Mouse (Mus musculus): ENCODE data around the gene Gpr27.

Gene Gpr27

GRCm38 (mm10) chr6:99692206-99692915, at the start of gene Gpr27:
Gene Gpr27 (plus strand): TSS chr6:99692679.
- DNase-seq (ENCODE audit: low spot score): peak; percentile 34

DNA sequence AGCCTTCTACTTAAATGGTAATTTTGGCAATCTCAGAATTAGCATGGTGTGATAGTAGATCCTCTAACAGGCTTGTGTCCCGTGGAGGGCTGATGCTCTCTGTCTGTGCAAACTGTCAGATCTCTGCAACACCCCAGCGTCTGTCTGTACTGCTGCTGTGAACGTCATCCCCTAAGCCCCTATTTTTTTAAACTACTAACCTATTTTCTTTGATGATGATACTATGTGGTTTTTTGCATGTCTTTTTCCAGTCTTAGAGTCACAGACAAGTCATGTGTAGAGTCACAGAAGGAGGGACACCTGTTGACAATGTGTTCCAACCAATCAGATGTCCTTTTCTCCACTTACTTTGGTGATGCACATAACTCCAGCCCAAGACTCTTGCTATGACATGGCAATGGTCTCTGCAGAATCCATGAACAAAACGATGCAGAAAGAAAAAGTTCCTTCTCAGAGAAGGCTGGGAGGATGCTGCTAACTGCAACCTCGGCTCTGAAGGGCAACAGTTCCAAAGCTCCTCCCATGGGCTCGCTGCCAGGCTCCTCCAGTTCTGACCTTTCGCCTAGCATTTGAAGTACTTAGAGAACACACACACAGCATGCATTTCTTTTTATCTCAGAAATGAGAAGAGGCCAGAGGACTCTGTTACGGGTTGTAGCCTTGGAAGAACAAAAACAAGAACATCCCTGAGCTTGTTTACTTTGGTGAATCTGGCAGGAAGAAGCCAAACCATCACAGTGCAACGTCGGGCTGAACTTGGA, 48.9 kb upstream of the Gpr27 start:
- DNase-seq (ENCODE audit: low spot score): peak; percentile 68

- no peak for DNase-seq (ENCODE audit: low spot score)
Measured at GRCm38 (mm10) chr6:99644386-99644785, 48.1 kb upstream of the Gpr27 start.

DNA sequence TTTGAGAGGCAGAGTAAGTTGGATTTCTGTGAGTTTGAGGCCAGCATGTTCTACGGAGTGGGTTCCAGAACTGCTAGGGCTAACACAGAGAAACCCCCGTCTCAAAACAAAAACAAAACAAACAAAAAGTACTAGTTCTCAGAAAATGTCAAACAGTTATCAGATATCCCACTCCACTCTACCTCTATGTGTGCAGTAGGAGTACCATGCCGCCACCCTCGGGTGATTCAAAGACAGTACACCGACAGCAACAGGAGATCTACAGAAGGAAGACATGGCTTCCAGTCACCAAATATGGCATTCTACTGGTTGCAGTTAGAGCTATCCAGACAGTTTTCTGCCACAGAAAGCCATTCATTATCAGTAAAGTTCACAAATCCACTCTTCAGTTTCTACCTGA, 47.6 kb upstream of the Gpr27 start:
- DNase-seq (ENCODE audit: low spot score): no peak

DNA sequence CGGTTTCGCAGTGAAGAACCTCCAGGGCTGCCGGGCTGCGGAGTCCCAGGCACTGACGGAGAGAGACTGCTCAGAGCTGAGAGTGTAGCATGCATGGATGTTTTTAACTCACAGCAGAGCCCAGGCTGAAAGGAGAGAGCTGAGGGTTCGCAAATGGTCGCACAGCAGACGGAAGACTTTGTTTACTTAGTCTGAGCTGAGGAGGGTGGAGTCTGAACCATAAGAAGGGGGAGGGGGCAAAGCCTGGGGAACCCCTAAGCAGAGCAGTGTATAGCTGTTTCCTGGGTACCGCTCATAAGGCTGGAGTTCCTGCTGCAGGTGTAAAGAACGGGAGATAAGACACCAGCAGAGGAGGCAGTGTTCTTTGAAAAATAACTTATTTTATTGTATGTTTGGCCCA, 46.1 kb upstream of the Gpr27 start:
- no peak for DNase-seq (ENCODE audit: low spot score)

- no peak for DNase-seq (ENCODE audit: low spot score)
Measured at GRCm38 (mm10) chr6:99649307-99649706, 43.2 kb upstream of the Gpr27 start.

DNA sequence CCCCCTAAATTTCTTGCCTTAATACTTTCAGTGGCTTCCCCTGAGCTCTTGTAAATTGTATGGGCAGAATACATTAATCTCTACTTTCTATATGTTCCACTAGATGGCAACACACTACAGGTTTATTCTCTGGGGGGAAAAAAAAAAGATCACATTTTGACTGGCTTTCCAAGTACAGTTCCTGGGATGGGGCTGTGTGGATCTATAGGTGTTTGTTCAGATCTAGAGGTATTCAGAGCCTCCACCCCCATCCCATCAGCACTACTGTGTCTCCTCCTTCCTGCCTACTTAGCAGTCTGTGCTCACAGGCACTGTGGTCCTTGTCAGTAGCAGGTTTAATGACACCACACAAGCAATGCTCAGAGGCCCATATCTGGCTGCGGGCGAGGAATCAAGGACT, 40.1 kb upstream of the Gpr27 start:
- DNase-seq (ENCODE audit: low spot score): no peak

DNA sequence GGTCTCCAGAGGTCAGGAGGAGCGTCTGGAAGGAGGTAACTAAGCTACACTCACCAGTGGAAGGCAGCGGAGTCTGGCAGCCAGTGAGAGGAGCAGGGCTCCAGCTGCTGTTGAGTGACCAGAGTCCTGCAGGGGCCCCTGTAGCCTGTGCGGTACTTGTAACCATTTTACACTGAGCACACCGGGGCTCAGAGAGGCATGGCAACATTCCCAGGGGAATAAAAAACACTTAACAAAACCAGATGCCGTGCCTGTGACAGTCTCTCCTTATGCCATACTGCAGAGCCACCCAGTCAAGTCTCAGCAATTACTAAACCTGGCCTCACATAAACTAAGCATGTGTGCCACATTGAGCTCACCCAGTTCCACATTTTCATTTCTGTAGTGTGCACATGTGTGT, 38.1 kb upstream of the Gpr27 start:
- DNase-seq (ENCODE audit: low spot score): no peak

DNA sequence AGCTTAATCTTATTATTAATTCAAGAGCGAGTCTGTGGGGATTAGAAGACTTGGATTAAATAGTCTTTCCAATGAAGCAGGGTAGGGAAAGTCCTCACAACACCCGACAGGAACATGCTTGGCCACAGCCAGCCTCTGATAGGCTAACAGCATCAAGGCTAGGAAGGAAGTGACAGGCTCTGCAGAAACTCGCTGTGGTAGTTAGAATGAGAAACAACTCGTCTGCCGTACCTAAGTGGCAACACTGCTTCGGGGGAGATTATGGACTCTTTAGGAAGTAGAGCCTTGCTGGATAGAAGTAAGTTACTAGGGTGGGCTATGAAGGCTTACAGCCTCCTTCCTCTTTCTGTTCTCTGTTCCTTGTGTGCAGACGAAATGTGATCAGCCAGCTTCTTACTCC, 37.0 kb upstream of the Gpr27 start:
- no peak for DNase-seq (ENCODE audit: low spot score)

DNA sequence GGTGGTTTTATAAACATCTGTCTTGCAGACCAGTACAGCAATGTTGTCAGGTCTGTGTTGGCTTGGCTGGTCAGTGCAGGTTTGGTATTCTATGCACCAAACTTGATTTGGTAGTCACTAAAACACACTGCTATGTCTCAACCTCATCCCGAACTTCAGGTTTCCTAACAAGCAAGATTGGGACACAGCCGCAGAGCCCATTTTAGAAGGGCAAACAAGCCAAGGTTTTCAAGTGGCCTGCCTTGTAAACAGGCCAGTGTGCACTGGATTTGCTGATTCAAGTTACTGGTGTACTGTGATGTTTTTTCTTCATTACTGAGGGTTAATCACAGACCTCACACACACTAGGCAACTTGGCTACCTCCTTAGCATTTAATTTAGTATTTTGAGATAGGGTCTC, 36.4 kb upstream of the Gpr27 start:
- DNase-seq (ENCODE audit: low spot score): no peak

DNA sequence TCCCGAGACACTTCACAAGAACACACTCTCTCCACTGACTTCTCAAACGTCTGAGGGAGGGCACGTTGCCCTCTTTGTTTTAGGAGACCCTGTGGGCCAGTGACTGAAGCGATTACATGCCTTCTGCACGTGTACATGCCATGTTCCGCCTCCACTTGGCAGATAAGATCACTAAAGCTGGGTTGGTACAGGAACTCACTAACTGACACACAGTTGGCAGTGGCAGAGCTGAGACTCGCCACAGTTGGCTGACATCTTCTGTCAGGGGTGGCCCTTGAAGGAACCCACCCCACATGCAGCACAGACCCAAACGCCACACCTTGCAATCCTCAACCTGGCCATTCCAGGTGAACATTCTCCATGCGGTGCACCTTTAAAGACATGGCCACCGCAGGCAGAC, 33.9 kb upstream of the Gpr27 start:
- DNase-seq (ENCODE audit: low spot score): no peak

GRCm38 (mm10) chr6:99660443-99660842, 32.0 kb upstream of the Gpr27 start:
- DNase-seq (ENCODE audit: low spot score): no peak

- no peak for DNase-seq (ENCODE audit: low spot score)
Measured at GRCm38 (mm10) chr6:99663232-99663631, 29.2 kb upstream of the Gpr27 start.

DNA sequence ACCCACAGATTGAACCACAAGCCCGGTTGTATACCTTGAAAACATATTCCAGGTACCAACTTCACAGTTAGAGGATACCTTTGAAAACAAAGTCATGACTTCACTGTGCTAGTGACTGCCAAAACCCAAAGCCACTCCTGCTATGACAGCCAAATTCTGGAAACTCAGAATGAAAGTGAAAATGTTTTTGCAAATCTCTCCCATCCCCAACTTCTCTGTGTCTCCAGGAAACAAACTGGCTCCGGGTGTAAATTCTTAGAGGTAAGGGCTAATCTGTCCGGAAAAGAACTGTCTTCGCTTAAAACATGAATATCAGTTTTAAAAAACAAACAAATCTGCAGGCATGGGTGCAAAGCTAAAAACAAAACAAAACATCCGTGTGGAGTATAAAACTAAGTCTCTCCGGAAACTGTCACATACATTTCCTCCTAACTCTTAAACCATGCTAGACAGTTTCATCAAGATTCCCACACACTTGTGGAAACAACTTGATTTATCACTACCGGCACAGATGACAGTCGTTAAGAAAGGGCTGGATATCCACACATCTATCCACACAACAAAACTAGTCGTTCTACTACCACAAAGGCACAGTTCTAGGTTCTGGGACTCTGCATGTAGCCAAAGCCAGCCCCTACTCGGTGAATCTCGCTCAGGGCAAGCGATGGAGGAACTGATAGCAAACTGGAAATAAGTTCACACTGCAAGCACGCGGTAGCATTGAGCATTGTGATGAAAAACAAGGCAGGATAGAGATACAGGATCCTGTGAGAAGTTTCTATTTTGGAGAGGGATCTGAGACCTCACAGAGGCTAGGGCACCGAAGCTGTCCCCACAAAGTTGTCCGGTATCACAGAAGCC, 26.8 kb upstream of the Gpr27 start:
- DNase-seq (ENCODE audit: low spot score): no peak

GRCm38 (mm10) chr6:99666318-99667171, 25.9 kb upstream of the Gpr27 start, which contains the start of the genes Eif4e3 and Gm20696:
Gene Eif4e3 (minus strand): TSS chr6:99666771.
Gene Gm20696 (minus strand): TSS chr6:99666797.
- peak; percentile 55 for DNase-seq (ENCODE audit: low spot score)

GRCm38 (mm10) chr6:99667290-99667689, 25.2 kb upstream of the Gpr27 start:
- no peak for DNase-seq (ENCODE audit: low spot score)

GRCm38 (mm10) chr6:99669481-99670325, 22.8 kb upstream of the Gpr27 start:
- DNase-seq (ENCODE audit: low spot score): no peak

- DNase-seq (ENCODE audit: low spot score): peak; percentile 56
Measured at GRCm38 (mm10) chr6:99670481-99671119, 21.9 kb upstream of the Gpr27 start.

GRCm38 (mm10) chr6:99671768-99672167, 20.7 kb upstream of the Gpr27 start:
- DNase-seq (ENCODE audit: low spot score): no peak

DNA sequence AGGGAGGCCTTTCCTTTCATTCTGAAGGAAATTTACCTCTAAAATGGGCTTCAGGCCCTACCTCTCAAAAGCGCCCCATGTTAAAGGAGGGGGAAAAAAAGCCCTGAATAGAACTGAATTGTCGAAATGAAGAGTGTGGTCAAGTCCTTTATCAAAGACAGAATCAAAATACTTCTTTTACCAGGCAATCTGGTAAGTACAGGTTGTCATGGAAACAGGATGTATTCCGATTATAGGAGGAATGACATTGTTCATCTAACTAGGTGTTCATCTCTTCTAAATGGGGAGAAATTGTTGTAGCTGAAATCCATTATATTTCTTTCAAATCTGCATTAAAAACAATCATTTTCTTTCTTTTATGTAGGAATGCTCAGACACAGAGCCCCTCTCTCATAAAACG, 18.0 kb upstream of the Gpr27 start:
- no peak for DNase-seq (ENCODE audit: low spot score)
